Mouse (Mus musculus) ovary, postnatal 10 days (tissue): ENCODE data around the gene Slc4a8.

Source experiments
- DNase-seq: peaks from one replicate; pipeline ENCODE4 v3.0.0; 2022; ENCODE audit warnings: low spot score

The Slc4a8 gene

DNA sequence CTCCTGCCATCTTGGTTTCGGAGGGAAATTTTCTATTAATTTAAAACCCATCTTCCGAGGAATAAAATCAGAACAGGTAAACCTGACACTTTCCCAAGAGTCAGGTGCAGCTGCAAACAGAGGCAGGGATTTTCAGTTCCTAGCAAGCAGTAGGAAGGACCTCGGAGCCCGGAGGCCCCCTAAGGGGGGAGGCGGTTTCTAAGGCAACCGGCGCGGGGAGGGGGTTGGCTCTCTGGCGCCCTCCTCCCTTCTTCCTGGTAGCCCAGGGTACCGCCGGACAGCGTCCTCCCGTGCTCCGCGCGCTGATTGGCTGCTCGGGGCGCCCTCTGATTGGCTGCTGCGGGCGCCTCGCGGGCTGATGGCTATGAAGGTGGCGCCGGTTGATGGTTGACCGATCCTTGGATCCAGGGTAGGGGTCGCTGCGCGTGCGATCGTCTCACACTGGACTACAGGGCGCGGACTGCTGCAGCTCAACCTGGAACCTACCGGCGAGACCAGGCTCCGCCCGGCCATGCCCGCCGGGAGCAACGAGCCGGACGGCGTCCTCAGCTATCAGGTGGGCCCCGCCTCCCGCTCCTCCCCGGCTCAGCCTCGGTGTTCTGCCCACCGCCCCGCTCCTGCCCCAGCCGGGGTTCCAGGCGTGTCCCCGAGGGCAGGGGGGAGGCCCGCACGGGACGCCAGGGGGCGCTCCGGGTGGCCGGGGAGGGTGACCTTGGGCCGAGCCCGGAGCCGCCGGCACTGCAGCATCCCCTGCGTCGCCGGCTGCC is at the start of gene Slc4a8:
Gene Slc4a8 (plus strand): TSS at position 329 of the 767 bp plus-strand sequence.
- peak; percentile 77 for DNase-seq

DNA sequence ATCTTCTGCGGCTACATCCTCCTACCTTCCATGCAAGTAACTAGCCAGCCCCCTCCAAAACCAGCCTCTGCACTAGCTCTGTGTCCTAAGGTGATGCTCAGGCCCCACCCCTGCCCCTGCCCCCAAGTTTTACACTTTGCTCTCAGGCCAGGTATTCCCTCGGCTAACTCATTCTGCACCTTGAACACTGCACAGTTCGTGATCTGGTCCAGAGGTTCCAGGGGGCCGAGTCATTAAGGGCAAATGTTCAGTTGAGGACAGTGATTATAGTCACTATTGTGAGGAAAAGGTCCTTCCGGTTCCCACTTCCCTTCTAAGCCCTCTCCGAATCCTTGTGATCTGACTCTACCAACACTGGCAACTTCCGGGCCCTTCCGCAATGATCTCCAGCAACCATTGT is 47.1 kb upstream of the Slc4a8 start:
- no peak for DNase-seq

DNA sequence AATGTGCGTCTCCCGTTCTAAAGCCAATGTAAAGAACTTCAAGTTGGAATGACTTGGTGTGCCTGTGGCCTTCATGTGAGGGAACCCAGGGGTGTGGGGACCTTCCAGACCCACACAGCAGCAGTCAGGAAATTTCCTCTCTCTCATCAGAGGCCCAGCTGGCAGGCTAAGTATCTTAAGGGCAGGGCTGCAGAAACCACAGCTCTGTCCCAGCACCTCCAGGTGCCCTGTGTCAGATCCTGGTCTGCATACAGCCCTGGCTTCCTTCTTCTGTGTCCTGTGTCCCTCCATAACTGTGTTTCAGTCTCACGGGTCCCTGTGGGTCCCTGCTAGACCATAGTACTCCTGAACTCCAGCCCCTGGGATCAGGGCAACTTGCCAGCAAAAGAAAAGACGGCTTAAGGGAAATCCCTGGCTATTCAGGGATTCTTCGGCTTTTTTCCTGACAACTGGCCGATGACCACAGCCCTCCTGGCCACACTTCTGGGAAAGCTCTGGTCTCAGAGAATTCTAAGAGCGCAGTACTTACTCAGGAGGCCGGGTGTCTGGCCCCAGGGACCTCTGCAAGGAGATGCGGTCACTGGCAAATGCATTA is 46.1 kb upstream of the Slc4a8 start:
- no peak for DNase-seq

DNA sequence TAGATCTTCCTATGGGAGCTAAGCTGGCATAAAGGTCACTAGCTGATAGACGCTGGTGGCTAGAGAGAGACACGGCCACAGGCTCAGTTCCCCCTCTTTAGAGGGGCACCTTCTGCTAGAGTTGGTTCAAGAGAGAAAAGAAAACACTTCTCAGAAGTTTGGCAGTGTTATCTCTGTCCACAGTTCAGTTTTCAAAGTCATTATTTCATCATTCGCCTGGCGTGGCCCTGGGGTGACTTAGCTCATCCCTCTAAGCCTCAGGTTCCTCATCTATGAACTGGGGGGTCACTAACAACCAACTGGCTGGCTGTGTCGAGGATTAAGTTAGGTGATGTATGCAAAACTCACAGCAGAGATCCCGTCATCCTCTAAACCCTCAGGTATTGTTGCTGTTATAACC is 43.6 kb upstream of the Slc4a8 start:
- no peak for DNase-seq

DNA sequence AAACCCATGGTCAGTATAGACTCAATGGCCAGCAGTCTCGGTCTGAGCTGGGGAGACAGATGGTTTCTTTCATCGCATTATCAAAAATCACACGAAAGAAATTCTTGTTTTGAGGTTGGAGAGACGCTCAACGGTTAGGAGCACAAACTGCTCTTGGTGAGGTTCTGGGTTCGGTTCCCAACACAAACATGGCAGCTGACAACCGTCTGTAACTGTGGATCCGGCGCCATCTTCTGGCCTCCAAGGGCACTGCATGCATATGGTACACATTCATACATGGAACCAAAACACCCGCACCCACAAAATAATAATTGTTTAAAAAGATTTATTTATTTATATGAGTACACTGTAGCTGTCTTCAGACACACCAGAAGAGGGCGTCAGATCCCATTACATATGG is 43.0 kb upstream of the Slc4a8 start:
- no peak for DNase-seq

DNA sequence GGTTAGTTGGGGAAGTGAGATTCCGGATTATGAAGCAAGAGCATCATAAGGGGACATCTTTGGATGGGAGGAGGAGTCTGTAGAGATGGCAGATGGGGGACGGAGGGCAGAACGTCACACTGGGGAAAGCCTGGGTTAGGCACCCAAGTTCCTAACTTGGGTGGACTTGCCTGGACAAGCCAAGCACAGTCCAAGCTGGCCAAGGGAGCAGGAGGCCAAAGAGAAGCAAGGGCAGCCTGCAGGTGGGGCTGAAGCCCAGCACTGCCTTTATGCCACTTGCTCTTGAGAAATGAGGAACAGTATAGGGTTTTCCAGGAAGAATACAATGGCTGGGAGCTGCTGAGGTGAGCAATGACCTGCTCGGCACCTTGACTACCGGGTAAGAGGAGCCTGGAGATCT is 42.3 kb upstream of the Slc4a8 start:
- no peak for DNase-seq

DNA sequence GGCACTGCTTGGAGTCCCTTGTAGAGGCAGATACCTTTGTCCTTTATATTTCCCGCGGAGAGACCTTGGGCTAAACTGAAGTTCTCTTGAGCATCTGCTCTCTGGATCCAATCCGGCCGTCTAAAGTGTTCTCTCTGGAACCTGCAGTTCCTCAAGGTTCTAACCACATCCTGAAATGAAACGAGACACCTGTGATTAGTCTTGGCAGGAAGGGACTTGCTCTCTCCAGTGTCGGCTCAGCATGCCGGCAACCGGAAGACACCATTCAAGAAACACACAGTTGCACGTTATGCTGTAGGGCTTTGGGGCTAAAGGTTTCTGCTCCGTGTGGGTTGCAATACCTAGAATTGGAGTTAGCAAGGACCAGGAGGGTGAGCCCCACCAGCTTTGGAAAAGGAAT is 41.5 kb upstream of the Slc4a8 start:
- DNase-seq, result no peak

DNA sequence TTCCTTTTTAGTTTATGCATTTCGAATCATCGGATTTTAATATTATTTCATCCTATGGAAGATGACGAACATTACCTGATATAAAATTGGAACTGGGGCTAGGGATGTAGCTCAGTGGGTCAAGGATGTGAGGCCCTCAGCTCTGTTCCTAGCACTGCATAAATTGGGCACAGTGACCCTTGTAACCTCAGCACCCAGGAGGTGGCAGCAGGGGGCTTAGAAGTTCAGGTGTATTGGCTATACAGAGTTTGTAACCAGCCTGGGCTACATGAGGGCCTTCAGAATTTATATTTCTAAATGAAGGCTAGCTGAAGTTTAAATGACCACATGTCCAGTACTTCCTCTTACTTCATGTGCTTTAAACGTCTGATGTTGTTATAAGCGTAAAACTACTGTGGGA is 40.1 kb upstream of the Slc4a8 start:
- no peak for DNase-seq

DNA sequence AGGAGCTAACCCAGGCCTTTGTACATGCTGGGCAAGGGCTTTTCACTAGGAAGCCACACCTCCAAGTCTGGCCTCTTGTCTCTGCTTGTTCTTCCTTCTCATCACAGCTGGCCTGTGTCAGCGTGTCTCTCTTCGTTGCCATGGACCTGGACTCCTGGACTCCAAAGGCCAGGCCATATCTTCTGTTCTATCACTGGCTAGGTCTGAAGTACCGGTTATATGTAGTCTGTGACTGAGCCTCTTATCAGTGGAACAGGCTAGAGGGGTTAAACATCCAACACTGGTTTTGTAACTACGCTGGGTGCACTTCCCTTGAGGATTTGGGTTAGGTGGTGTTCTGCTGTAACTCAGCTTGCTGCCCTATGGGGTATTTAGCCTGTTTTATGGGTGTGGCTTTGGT is 39.5 kb upstream of the Slc4a8 start:
- no peak for DNase-seq

DNA sequence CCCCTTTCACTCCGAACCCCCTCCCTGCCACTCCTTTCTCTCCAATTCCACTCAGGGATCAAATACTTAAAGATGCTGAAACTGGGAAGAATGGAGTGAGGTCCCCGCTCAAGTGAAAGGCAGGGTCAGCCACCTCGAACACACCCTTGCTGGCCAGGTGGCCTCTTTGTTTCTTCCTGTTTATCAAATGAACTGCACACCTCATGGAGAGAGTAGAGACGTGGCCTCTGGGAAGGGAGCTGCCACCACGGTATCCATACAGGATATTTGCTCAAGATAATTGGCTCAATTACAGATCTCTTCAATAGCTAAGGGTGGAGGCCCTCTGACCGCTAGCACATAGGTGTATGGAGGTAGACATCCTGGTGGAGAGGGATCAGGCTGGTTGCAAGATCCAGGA is 39.0 kb upstream of the Slc4a8 start:
- no peak for DNase-seq

DNA sequence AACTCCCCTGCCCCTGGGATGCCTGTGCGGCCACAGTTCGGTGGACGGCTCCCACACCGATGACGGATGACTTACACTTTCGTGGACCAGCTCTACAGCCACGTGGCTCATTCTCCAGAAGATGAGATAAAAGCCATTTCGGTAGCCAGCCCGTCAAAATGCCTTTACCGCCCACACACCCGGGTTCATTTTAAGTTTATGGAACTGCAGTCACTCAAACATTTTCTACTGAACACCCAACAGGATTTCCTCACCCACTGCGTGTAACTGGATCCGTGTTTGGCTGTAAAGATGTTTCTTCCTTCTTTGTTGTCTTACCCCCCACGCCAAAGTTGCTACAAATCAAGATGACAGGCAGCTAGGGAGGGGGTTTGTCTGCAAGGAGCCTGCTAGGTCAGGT is 38.0 kb upstream of the Slc4a8 start:
- no peak for DNase-seq

DNA sequence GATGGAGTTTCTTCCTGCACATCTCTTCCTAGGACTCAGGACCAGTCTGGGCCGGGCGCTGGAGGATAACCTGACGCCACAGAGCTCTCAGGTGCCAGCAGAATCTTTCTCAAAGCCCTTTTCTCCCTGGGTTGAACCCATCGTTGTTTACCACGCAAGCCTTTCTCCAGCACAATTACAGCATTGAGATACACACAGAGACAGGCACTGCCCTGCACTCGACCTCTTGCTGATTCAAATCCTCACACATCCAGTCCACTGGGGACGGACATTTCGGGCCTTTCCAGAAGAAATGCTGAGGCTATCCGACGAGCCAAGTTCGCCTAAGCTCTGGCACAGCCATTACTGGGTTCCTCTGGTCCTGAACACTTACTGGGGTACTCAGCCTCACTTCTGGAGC is 34.8 kb upstream of the Slc4a8 start:
- no peak for DNase-seq

DNA sequence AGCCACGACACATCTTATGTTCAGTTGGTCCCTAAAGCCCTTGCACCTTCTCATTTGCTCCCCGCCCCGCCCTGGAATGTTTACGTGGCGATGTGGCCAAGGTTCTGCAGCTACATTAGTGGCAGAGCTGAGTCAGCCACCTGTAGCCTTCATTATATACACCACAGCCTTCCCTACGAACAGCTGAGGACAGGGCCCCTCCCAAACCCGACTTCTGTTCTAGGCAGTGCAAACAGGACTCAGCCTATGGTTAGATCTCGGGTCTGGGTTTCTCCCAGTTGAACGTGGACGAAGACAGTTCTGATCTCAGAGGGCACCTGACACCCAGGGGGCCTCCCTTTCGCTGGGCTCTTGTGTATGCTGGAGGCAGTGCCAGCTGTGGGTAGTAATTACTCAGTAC is 33.7 kb upstream of the Slc4a8 start:
- DNase-seq, result no peak

DNA sequence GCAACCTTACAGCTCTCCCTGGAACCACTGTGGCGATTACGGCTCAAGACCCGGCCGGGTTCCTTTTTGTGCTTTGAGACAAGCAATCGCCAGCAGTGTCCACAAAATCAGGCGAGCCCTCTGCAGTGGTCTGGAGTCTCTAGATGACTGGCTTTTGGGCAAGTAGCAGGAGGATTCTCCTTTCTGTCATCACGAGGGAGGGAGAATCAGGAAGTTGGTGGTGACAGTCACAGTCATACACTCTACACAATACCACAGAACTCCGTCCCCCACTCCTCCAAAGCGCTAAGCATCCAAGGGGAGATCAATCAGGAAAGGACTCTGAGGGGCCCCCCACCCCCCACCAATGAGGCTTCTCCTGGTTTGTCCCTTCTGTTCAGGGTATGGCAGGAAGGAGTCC is 33.0 kb upstream of the Slc4a8 start:
- DNase-seq, result no peak

DNA sequence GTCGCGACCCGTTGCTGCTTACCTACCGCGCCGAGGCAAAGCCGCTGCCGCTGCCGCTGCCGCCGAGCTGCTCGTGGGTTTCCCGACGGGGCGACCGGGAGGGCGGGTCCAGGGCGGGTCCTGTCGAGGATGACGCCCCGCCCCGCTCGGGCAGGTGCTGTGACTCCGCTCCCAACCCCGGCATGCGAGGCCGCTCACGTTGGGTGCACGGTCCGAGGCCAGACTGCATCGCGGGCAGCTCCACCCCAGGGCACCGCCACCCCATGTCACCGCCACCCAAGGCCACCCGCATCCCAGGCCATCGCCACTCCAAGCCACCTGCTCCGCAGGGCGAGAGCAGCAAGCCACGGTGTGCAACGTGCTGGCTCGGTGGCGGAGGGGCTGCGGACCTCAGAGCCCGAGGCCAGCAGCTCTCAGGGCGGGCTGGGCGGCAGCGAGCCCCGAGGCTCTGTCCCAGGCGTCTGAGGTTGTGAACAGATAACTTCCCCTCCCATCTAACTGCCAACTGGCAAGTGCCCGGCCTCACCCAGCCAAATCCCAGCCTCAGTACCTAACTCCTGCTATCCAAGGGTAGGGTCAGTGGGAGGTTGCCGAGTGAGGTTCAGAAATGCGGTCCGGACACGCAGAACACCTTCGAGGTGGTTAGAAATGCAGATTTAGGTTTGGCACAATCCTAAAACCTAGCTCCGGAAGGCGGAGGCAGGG is 32.1 kb upstream of the Slc4a8 start, which contains the start of gene Galnt6:
Gene Galnt6 (minus strand): TSS at position 96 of the 705 bp plus-strand sequence.
- DNase-seq, result no peak

DNA sequence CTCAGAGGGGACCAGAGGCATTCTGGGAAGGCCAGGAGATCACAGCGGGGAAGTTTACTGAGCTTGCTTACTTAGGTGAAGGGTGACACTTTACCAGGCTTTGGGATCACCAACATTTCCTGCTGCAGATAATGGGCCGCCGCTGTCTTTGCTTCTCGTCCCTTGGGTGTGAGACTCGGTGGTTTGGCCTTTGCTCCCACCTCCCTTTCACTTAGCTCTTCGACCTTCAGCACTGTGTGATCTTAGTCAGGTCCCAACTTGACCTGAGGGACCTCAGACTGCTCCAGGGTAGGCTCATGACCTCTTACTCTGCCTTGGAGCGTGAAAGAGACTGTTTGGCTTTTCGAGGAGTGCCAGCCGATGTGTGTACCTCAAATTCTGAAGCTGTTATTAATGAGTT is 30.5 kb upstream of the Slc4a8 start:
- DNase-seq, result no peak

DNA sequence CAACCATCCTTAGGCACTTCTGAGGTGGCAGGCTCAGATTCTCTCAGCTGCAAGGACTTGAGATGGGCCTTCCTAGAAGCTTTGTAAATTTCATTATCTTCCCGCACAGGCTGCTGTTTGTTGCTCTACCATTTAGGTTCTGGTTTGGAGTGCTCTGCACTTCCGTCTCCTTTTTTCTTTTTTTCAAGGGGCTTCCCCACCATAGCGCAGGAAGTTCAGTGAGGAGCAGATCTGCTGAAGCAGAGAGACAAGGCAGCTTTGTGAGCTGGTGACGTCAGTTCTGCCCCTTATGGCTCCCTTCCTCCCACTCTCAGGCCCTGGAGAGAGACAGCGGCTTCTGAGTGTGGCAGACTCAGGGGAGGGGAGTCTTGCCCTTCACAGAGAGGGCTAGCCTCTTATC is 29.0 kb upstream of the Slc4a8 start:
- no peak for DNase-seq

DNA sequence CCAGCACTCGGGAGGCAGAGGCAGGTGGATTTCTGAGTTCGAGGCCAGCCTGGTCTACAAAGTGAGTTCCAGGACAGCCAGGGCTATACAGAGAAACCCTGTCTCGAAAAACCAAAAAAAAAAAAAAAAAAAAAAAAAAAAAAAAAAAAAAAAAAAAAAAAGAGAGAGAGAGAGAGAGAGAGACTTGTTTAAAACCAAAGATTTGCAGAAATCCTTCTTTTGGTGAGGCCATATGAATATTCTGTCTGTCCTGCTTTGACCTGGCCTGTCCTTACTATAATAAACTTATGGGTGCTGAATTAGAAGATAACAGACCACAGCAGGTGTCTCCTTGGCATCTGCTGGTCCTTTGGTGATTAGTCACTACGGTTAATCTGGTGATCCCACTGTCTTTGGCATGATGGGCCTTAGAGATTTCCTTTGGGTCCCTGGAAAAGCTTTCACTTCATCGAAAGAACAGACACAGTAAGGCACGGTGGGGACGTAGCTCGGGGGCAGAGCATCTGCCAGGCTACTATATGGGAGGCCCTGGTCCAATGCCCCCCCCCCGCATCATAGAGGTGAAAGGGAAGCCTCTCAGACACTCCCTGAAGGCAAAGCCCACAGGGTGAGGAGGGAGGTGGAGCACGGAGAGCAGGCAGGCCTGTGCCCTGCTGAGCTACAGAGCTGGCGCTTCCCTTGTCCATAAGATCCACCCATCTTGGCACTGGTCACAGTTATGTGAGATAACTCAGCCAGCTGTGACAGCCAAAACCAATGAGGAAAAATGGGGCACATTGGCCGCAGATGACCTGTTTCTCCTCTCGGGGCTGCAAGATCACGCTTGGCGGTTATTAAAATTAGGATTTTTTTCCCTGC is 26.2 kb upstream of the Slc4a8 start:
- no peak for DNase-seq

DNA sequence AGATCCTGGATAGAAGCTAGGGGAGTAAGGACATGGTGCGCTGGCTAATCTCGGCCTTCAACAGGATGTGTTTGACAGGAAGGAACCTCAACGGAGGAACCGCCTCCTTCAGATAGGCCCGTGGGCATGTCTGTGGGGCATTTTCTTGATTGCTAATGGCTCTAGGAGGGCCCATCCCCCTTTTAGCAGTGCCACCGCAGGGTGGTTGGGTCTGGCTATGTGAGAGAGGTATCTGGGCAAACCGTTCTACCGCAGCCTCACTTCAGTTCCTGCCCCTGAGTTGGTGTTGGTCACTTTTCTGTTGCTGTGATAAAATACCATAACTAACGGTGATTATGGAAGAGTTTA is 25.6 kb upstream of the Slc4a8 start:
- no peak for DNase-seq

DNA sequence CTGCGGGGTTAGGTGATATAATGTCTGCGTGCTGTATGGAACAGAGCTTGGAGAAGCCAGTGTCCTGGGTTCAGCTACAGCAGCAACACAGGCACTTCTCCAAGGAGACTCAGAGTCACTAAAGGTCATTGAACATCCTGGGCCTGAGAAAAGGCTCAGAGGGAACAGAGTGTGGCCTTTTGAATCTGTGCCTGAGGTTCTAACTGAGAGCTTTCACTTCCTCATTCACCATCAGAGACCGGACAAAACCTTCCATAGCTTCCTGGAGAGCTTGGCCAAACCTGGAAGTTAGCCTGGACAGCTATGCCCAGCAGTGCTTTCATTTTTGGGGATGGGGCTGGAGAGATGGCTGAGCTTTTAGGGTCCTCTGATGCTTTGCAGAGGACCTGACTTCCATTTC is 23.9 kb upstream of the Slc4a8 start:
- no peak for DNase-seq

DNA sequence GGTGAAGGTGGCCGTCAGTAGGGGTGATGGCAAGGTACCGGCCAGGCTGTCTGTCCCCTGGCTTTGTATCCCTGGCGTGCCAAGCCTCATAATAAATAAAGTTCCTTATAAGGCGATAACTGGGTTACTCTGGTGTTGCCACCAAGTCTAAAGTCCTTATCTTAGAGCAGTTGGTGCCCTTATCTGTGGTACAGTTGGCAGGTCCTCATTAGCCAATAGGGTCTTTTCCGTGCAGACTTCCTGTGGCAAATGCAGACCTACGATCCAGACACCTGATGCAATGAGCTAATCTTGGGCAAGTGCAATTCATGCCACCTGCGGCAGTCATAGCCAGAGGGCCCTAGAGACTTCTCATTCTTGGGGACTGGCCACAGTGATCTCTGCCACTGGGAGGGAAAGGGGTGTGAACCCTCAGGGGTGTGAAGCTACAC is 23.2 kb upstream of the Slc4a8 start:
- DNase-seq, result no peak

DNA sequence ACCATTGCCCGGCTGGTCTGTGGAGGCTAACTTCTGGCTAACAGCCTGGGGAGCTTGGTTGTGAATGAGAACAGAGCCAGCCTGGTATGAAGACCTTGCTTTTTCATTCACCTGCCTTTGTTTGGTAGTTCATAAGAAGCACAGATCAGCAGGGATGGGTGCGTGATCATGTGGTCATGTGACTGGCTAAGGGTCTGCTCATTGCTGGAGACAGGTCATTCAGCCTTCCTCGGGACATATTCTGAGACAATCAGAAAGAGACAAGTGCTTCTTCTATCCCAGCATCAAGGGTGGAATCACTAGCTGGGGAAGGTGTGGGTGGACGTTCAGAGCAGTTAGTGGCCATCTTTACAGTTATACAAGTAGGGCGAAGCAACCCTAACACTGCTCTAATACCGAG is 22.1 kb upstream of the Slc4a8 start:
- no peak for DNase-seq

DNA sequence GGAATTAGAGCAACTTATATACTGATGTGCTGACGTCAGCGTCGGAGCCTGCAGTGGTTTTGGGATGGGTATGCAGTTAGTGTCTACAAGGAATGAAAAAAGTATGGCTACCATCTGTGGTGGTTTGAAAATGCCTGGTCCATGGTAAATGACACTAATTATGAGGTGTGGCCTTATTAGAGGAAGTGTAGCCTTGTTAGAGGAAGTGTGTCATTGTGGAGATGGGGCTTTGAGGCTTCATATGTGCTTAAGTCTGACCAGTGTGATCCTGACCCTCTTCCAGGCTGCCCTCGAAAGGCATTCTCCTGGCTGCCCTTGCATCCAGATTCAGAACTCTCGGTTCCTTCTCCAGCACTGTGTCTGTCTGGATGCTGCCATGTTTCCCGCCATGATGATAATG is 18.3 kb upstream of the Slc4a8 start:
- no peak for DNase-seq
